Mouse (Mus musculus): Measurements from ENCODE around the gene Lrrc20. TPM values are rescaled to one million over a fixed set of nuclear protein-coding genes. Genes with fewer than 3 reads are reported as not detected.
A peak's percentile ranks its signal among the peaks of the same experiment; 100 is the strongest.
"Not testable (repeated sequence)": the region's sequence is repeated elsewhere in the genome, so short reads cannot be mapped to it uniquely, and the experiment has no call there.

Gene Lrrc20
- polyA plus RNA-seq, 1 experiment from 2014 or later: 10.1 TPM

DNA sequence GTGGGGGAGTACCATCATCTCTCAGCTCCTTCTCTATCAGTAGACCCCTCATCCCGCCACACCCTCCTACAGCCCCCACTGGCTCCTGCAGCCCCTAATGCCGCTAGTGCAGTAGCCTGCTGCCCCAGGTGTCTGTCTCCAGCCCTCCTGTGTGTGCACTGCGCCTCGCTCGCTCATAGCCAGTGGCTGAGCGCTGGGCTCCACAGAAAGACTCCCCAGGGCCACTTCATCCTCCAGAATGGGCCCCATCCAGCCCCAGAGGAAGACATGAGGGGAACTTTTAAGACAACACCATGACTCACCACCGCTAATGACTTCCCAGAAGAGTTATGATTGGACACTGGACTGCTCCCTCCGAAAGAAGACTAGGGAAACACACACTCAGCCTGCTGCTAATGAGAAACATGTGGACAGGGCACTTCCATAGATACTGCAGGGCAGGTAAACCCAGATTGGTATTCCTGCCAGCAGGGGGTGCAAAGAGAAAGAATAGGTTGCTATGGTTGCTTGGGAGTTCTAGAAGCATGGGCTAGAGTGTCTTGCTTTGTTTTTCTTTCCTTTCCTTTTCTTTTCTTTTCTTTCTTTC, 135.1 kb downstream of the Lrrc20 start:
- no peaks in the 10 kb centered on the region for H3K9me3 ChIP-seq (replicated peaks)
- H3K27ac ChIP-seq (replicated peaks): no peak overlapping the region
- H3K4me3 ChIP-seq: no peak overlapping the region
- 76% methylated on average over 8 of the region's 8 CpGs for WGBS
- no peaks in the 10 kb centered on the region for H3K27me3 ChIP-seq (ENCODE audit: low read depth, poor library complexity, severe bottlenecking)
- no peak for DNase-seq (ENCODE audit: low spot score)
- H3K36me3 ChIP-seq: no peaks in the 10 kb centered on the region
- peaks cover 4% of the 10 kb centered on the region; the same call in 1 of the 2 replicates for H3K4me1 ChIP-seq

GRCm38 (mm10) chr10:61614311-61614710, 138.7 kb downstream of the Lrrc20 start:
- Histone ChIP-seq H3K36me3 (no peaks in the 10 kb centered on the region), H3K4me3 (no peak overlapping the region), H3K27ac (replicated peaks) (no peak overlapping the region), H3K4me1 (peaks cover 4% of the 10 kb centered on the region; the same call in 1 of the 2 replicates), H3K9me3 (replicated peaks) (peaks cover 6% of the 10 kb centered on the region; the same call in 1 of the 2 replicates), H3K27me3 (ENCODE audit: low read depth, poor library complexity, severe bottlenecking) (no peaks in the 10 kb centered on the region)
- no peak for DNase-seq (ENCODE audit: low spot score)
- 89% methylated on average over 7 of the region's 7 CpGs for WGBS

DNA sequence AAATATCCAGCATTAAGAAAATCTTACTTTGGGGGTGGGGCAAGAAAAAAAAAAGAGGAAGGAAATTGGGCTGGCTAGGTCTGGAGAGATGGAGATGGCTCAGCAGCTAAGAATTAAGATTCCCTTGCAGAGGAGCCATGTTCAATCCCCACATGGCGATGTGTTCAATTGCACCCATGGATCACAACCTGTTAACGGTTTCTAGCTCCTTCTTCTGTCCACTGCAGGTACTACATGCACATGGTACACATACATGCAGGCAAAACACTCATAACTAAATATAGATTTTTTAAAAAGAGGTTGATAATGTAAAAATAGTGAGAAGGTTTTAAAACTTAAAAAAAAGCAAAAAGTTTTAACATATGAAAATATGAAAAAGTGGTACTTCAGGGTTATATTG, 142.9 kb downstream of the Lrrc20 start:
- WGBS: 80% methylated on average over 2 of the region's 2 CpGs

DNA sequence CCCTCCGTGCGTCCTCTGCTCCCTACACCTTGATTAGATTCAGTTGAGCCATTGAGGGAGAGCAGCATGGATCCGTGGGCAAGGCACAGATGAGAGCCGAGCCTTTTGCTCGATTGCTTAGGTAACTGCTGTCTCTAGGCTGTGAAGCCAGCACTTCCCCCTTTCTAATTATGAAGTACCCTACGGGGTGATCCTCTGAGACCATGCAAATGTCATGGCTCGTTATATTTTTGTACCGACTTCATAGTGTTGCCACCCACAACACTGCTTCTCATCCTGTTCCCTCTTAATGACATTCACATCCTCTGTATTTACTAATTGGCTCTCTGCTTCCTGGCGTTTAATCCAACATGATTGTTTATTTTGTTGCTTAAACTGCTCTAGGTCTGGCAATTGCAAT, 146.1 kb downstream of the Lrrc20 start:
- WGBS: 73% methylated on average over 9 of the region's 9 CpGs
- peaks cover 16% of the 10 kb centered on the region for H3K4me1 ChIP-seq
- H3K4me3 ChIP-seq: no peak overlapping the region
- DNase-seq (ENCODE audit: low spot score): no peak
- no peak overlapping the region for H3K27ac ChIP-seq (replicated peaks)
- peaks cover 38% of the 10 kb centered on the region for H3K27me3 ChIP-seq (ENCODE audit: low read depth, poor library complexity, severe bottlenecking)
- H3K36me3 ChIP-seq: no peaks in the 10 kb centered on the region
- peaks cover 6% of the 10 kb centered on the region; the same call in 1 of the 2 replicates for H3K9me3 ChIP-seq (replicated peaks)

More for the DNA sequence above, 142.9 kb downstream of the Lrrc20 start:
- H3K27me3 ChIP-seq (ENCODE audit: low read depth, poor library complexity, severe bottlenecking): peaks cover 7% of the 10 kb centered on the region
- DNase-seq (ENCODE audit: low spot score): no peak
- no peak overlapping the region for H3K4me3 ChIP-seq
- no peaks in the 10 kb centered on the region for H3K36me3 ChIP-seq
- H3K27ac ChIP-seq (replicated peaks): no peak overlapping the region
- H3K4me1 ChIP-seq: no peaks in the 10 kb centered on the region
- H3K9me3 ChIP-seq (replicated peaks): peaks cover 6% of the 10 kb centered on the region; the same call in 1 of the 2 replicates

DNA sequence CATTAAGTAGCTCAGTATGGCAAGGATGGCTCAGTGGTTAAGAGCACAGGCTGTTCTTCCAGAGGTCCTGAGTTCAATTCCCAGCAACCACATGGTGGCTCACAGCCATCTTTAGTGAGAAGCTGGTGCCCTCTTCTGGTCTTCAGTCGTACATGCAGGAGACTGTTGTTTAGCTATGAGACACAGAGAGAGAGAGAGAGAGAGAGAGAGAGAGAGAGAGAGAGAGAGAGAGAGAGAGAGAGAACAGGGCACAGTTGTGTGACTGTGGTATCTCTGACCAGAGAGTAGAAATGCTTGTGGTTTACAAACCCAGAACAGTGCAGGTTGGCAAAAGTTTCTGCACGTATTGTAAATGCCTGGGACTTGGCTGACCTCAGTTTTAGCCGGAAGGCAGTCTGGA, 148.3 kb downstream of the Lrrc20 start:
- H3K4me3 ChIP-seq; DNase-seq (ENCODE audit: low spot score); H3K27ac ChIP-seq (replicated peaks); H3K36me3 ChIP-seq; H3K9me3 ChIP-seq (replicated peaks): not testable (repeated sequence)
- 82% methylated on average over 3 of the region's 3 CpGs for WGBS
- Histone ChIP-seq H3K4me1 (peaks cover 24% of the 10 kb centered on the region), H3K27me3 (ENCODE audit: low read depth, poor library complexity, severe bottlenecking) (peaks cover 51% of the 10 kb centered on the region)

DNA sequence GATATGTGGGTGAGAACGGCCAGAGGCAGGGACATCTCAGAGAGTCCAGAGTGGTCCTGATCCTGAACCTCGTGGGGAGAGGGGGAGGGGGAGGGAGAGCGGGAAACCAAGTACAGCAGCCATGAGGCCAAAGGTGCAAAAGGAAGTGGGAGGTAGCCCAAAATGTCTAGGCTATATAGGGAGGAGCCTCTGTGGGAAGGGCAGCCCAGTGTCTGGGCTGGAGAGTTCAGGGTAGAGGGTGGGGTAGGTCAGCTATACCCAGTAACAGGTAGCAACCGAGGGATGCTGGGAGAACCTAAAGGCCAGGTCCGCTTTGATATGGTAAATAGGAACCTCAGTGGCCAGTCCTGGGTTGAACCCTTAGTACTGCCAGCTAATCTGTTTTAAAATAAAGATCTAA, 149.2 kb downstream of the Lrrc20 start:
- DNase-seq (ENCODE audit: low spot score): no peak
- WGBS: 34% methylated on average over 5 of the region's 5 CpGs
- H3K36me3 ChIP-seq: no peaks in the 10 kb centered on the region
- H3K27ac ChIP-seq (replicated peaks): no peak overlapping the region
- H3K4me1 ChIP-seq: peaks cover 24% of the 10 kb centered on the region
- no peaks in the 10 kb centered on the region for H3K9me3 ChIP-seq (replicated peaks)
- peaks cover 51% of the 10 kb centered on the region for H3K27me3 ChIP-seq (ENCODE audit: low read depth, poor library complexity, severe bottlenecking)
- H3K4me3 ChIP-seq: peak overlapping the region; percentile 58

DNA sequence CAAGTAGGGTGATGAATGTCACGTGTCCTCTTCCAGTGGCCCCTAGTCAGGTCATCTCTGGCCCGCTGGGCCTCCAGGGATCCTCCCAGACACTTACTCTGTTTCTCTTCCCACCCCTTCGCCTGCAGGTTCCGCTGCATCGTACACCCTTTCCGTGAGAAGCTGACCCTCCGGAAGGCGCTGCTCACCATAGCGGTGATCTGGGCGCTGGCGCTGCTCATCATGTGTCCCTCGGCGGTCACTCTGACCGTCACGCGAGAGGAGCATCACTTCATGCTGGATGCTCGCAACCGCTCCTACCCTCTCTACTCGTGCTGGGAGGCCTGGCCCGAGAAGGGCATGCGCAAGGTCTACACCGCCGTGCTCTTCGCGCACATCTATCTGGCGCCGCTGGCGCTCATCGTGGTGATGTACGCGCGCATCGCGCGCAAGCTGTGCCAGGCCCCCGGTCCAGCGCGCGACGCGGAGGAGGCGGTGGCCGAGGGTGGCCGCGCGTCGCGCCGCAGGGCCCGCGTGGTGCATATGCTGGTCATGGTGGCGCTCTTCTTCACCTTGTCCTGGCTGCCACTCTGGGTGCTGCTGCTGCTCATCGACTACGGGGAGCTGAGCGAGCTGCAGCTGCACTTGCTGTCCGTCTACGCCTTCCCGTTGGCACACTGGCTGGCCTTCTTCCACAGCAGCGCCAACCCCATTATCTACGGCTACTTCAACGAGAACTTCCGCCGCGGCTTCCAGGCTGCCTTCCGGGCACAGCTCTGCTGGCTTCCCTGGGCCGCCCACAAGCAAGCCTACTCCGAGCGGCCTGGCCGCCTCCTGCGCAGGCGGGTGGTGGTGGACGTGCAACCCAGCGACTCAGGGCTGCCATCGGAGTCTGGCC, 150.0 kb downstream of the Lrrc20 start:
- peak overlapping the region; percentile 71 for H3K27ac ChIP-seq (replicated peaks)
- 3% methylated on average over 74 of the region's 74 CpGs for WGBS
- peak overlapping the region; percentile 58 for H3K4me3 ChIP-seq
- H3K4me1 ChIP-seq: peaks cover 24% of the 10 kb centered on the region
- no peaks in the 10 kb centered on the region for H3K9me3 ChIP-seq (replicated peaks)
- DNase-seq (ENCODE audit: low spot score): peak; percentile 46
- peaks cover 51% of the 10 kb centered on the region for H3K27me3 ChIP-seq (ENCODE audit: low read depth, poor library complexity, severe bottlenecking)
- H3K36me3 ChIP-seq: no peaks in the 10 kb centered on the region

- Histone ChIP-seq H3K4me1 (peaks cover 24% of the 10 kb centered on the region), H3K4me3 (no peak overlapping the region), H3K36me3 (no peaks in the 10 kb centered on the region), H3K27ac (replicated peaks) (no peak overlapping the region), H3K27me3 (ENCODE audit: low read depth, poor library complexity, severe bottlenecking) (peaks cover 51% of the 10 kb centered on the region), H3K9me3 (replicated peaks) (no peaks in the 10 kb centered on the region)
- no peak for DNase-seq (ENCODE audit: low spot score)
- 82% methylated on average over 3 of the region's 3 CpGs for WGBS
These were observed 150.9 kb downstream of the Lrrc20 start for GRCm38 (mm10) chr10:61626551-61626950.

GRCm38 (mm10) chr10:61627195-61627937, 151.8 kb downstream of the Lrrc20 start:
- H3K27ac ChIP-seq (replicated peaks): no peak overlapping the region
- 71% methylated on average over 15 of the region's 15 CpGs for WGBS
- H3K27me3 ChIP-seq (ENCODE audit: low read depth, poor library complexity, severe bottlenecking): peaks cover 51% of the 10 kb centered on the region
- peaks cover 24% of the 10 kb centered on the region for H3K4me1 ChIP-seq
- H3K9me3 ChIP-seq (replicated peaks): no peaks in the 10 kb centered on the region
- no peaks in the 10 kb centered on the region for H3K36me3 ChIP-seq
- no peak for DNase-seq (ENCODE audit: low spot score)
- no peak overlapping the region for H3K4me3 ChIP-seq

DNA sequence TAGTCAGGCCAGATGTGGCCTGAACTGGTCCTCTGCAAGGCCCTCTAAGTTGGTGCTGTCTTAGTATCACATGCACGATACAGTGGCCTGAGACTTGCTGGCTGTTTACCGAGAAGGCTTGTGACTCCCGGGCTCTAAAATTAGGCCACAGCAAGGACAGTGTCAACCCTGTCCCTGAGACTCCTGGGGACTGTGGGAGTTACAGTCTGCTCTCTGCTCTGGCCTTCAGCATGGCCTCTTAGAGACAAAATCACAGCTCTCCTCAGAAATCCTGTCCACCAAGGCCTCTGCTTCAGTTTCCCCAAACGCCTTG, 152.3 kb downstream of the Lrrc20 start:
- WGBS: 75% methylated on average over 4 of the region's 4 CpGs
- Histone ChIP-seq H3K27me3 (ENCODE audit: low read depth, poor library complexity, severe bottlenecking) (peaks cover 51% of the 10 kb centered on the region), H3K4me1 (peaks cover 24% of the 10 kb centered on the region), H3K36me3 (no peaks in the 10 kb centered on the region), H3K27ac (replicated peaks) (no peak overlapping the region), H3K9me3 (replicated peaks) (no peaks in the 10 kb centered on the region), H3K4me3 (no peak overlapping the region)
- no peak for DNase-seq (ENCODE audit: low spot score)

Measured in midbrain, embryonic 10.5 days (tissue).